Mouse (Mus musculus) spleen, postnatal 4 days (tissue): ENCODE results near the gene Utp4.
"Not testable (repeated sequence)": the region's sequence is repeated elsewhere in the genome, so short reads cannot be mapped to it uniquely, and the experiment has no call there.

Source experiments
- DNase-seq, 2 experiments: peaks; one replicate each; pipeline ENCODE4 v3.0.0; 2022; ENCODE audit warnings: low spot score in 2 of 2

Gene Utp4

GRCm38 (mm10) chr8:106893481-106894156 lies at the start of gene Utp4:
TSS of gene Utp4 (plus strand) at chr8:106893636.
- peak; percentile 85 to 94 for DNase-seq

- DNase-seq = no peak
These were observed 43.4 kb upstream of the Utp4 start for GRCm38 (mm10) chr8:106850034-106850433.

GRCm38 (mm10) chr8:106854534-106855241 lies 38.7 kb upstream of the Utp4 start:
- DNase-seq = no peak

GRCm38 (mm10) chr8:106855242-106855562 lies 38.2 kb upstream of the Utp4 start:
- DNase-seq = no peak

- DNase-seq = no peak
These were observed 30.6 kb upstream of the Utp4 start for GRCm38 (mm10) chr8:106862845-106863244.

- DNase-seq = no peak
These were observed 28.1 kb upstream of the Utp4 start for GRCm38 (mm10) chr8:106865354-106865753.

GRCm38 (mm10) chr8:106870051-106870450 lies 23.4 kb upstream of the Utp4 start, which contains the start of gene Has3:
TSS of gene Has3 (plus strand) at chr8:106870242.
- DNase-seq = no peak

GRCm38 (mm10) chr8:106870537-106871327 lies 22.7 kb upstream of the Utp4 start:
- peak in 1 of 2 experiments; percentile 75 for DNase-seq

- no peak for DNase-seq
These were observed 22.0 kb upstream of the Utp4 start for GRCm38 (mm10) chr8:106871328-106871926.

GRCm38 (mm10) chr8:106871931-106872371 lies 21.5 kb upstream of the Utp4 start:
- peak in 1 of 2 experiments; percentile 65 for DNase-seq

GRCm38 (mm10) chr8:106872454-106873034 lies 20.9 kb upstream of the Utp4 start:
- no peak for DNase-seq

- DNase-seq = no peak
These were observed 13.2 kb upstream of the Utp4 start for GRCm38 (mm10) chr8:106880121-106880707.

GRCm38 (mm10) chr8:106884094-106884493 lies 9.3 kb upstream of the Utp4 start:
- DNase-seq = not testable (repeated sequence)

GRCm38 (mm10) chr8:106884826-106885400 lies 8.5 kb upstream of the Utp4 start:
- not testable (repeated sequence) for DNase-seq

GRCm38 (mm10) chr8:106887336-106888189 lies 5.9 kb upstream of the Utp4 start:
- DNase-seq = peak; percentile 74 to 90

GRCm38 (mm10) chr8:106888803-106889202 lies 4.6 kb upstream of the Utp4 start:
- DNase-seq = no peak

GRCm38 (mm10) chr8:106892210-106892805 lies 1.1 kb upstream of the Utp4 start:
- DNase-seq = peak; percentile 34 to 68

GRCm38 (mm10) chr8:106892806-106893451 lies 507 bp upstream of the Utp4 start:
- no peak for DNase-seq

GRCm38 (mm10) chr8:106899473-106899872 lies 6.0 kb downstream of the Utp4 start:
- DNase-seq = no peak
